Comparison of ENCODE assay signal across 11 mouse cellular contexts in the genomic region with DNA sequence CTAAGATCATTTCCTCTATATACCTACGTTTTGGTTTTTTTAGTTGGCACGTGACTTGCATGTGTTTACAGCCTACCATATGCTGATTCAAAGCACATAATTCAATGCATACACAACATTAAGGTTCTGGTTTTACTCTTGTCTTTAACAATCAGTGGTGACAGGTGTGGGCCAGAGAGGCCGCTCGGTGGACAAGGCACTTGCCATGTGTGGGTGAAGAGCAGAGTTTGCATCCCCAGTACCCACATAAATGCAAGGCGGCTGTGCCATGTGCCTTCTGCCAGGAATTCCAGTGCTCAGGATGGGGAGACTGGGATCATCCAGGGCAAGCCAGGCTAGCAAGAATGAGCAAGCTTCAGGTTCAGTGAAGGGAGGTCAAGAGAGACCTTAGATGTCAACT.
"Had no signal": no experiment of that assay in that cellular context is flagged by ENCODE, and none has a peak within 500 bp of the region (broad histone marks: within the 10 kb centered on the region; RNA-seq: fewer than 3 reads in every experiment).

No protein-coding gene starts in this region.

- H3K9ac ChIP-seq: kidney, embryonic 15.5 days; limb, embryonic 13.5 days; liver, embryonic 14.5 days; midbrain, embryonic 13.5 days; neural tube, embryonic 15.5 days had no signal

- H3K4me1 ChIP-seq: neural tube, embryonic 15.5 days had no signal

- H3K9me3 ChIP-seq: kidney, embryonic 15.5 days; limb, embryonic 13.5 days; midbrain, embryonic 13.5 days; neural tube, embryonic 15.5 days had no signal

- DNase-seq: kidney, postnatal 14 days; lung, adult 18-20 months; right cerebral cortex, adult 18-20 months; right cerebral cortex, postnatal 25 days; thymus, adult 2 months; thymus, postnatal 25 days had no signal

- H3K27ac ChIP-seq: kidney, embryonic 15.5 days; liver, embryonic 14.5 days; midbrain, embryonic 13.5 days; neural tube, embryonic 15.5 days had no signal

- H3K27me3 ChIP-seq: kidney, embryonic 15.5 days; limb, embryonic 13.5 days; midbrain, embryonic 13.5 days; neural tube, embryonic 15.5 days had no signal

- H3K4me3 ChIP-seq: kidney, embryonic 15.5 days; limb, embryonic 13.5 days; midbrain, embryonic 13.5 days; neural tube, embryonic 15.5 days had no signal

- H3K36me3 ChIP-seq: kidney, embryonic 15.5 days; limb, embryonic 13.5 days; midbrain, embryonic 13.5 days; neural tube, embryonic 15.5 days had no signal

- ATAC-seq: midbrain, embryonic 13.5 days had no signal

- H3K4me2 ChIP-seq: kidney, embryonic 15.5 days; midbrain, embryonic 13.5 days; neural tube, embryonic 15.5 days had no signal
